Mouse (Mus musculus) bone marrow, adult 2 months (tissue): ENCODE data around the gene Cnga4.

Experiments used
- CTCF ChIP-seq: fragments of 200-500 bp; IDR thresholded peaks from 2 replicates; pipeline ENCODE4 v1.5.1; 2011; ENCODE audit warnings: low read length, control low read depth; ENCODE audit not compliant: control insufficient read depth, insufficient read depth
- POLR2A ChIP-seq: fragments of 200-500 bp; IDR thresholded peaks from 2 replicates; pipeline ENCODE4 v1.6.1; 2011; ENCODE audit warnings: low read depth, mild to moderate bottlenecking, control low read depth, low read length, borderline replicate concordance; ENCODE audit not compliant: control insufficient read depth

GRCm38 (mm10) chr7:105394606-105395005, 9.8 kb upstream of the Cnga4 start:
- TF ChIP-seq POLR2A = no peak
- TF ChIP-seq CTCF = no peak
